Mouse (Mus musculus): ENCODE measurements around the gene Ninl. TPM values are rescaled to one million over a fixed set of nuclear protein-coding genes. Genes with fewer than 3 reads are reported as not detected.
A peak's percentile ranks its signal among the peaks of the same experiment; 100 is the strongest.
"Not testable (repeated sequence)": the region's sequence is repeated elsewhere in the genome, so short reads cannot be mapped to it uniquely, and the experiment has no call there.

The Ninl gene
- polyA plus RNA-seq, 1 experiment from 2014 or later, result 9.4 TPM

- Histone ChIP-seq H3K9ac (no peak overlapping the region), H3K4me1 (no peaks in the 10 kb centered on the region), H3K27me3 (replicated peaks) (no peaks in the 10 kb centered on the region), H3K4me3 (replicated peaks) (no peak overlapping the region), H3K27ac (no peak overlapping the region), H3K36me3 (peaks cover 15% of the 10 kb centered on the region; the same call in 1 of the 2 replicates), H3K9me3 (no peaks in the 10 kb centered on the region), H3K4me2 (no peak overlapping the region)
- 89% methylated on average over 3 of the region's 3 CpGs for WGBS
- ATAC-seq (ENCODE audit: insufficient read depth, low FRiP score, low read depth), result no peak
These were observed 120.5 kb downstream of the Ninl start for GRCm38 (mm10) chr2:150918720-150919119.

GRCm38 (mm10) chr2:150915786-150916185 lies 123.4 kb downstream of the Ninl start:
- Histone ChIP-seq H3K36me3 (peaks cover 12% of the 10 kb centered on the region; the same call in 1 of the 2 replicates), H3K27me3 (replicated peaks) (no peaks in the 10 kb centered on the region), H3K4me1 (no peaks in the 10 kb centered on the region), H3K4me3 (replicated peaks) (no peak overlapping the region), H3K27ac (no peak overlapping the region), H3K4me2 (no peak overlapping the region), H3K9ac (no peak overlapping the region), H3K9me3 (no peaks in the 10 kb centered on the region)
- 86% methylated on average over 5 of the region's 5 CpGs for WGBS
- no peak for ATAC-seq (ENCODE audit: insufficient read depth, low FRiP score, low read depth)

- H3K9ac ChIP-seq, result no peak overlapping the region
- no peaks in the 10 kb centered on the region for H3K4me1 ChIP-seq
These were observed 124.2 kb downstream of the Ninl start for GRCm38 (mm10) chr2:150914781-150915515.

GRCm38 (mm10) chr2:150910295-150910881 lies 128.8 kb downstream of the Ninl start:
- Histone ChIP-seq H3K4me1 (no peaks in the 10 kb centered on the region), H3K9ac (no peak overlapping the region), H3K27me3 (replicated peaks) (no peaks in the 10 kb centered on the region), H3K27ac (no peak overlapping the region), H3K36me3 (no peaks in the 10 kb centered on the region), H3K4me2 (peak overlapping the region; percentile 74), H3K9me3 (no peaks in the 10 kb centered on the region), H3K4me3 (replicated peaks) (peak overlapping the region; percentile 58)
- 37% methylated on average over 7 of the region's 10 CpGs for WGBS
- ATAC-seq (ENCODE audit: insufficient read depth, low FRiP score, low read depth), result no peak

More at GRCm38 (mm10) chr2:150914781-150915515, 124.2 kb downstream of the Ninl start:
- no peak for ATAC-seq (ENCODE audit: insufficient read depth, low FRiP score, low read depth)
- no peak overlapping the region for H3K4me3 ChIP-seq (replicated peaks)
- H3K27ac ChIP-seq, result no peak overlapping the region
- no peak overlapping the region for H3K4me2 ChIP-seq
- H3K9me3 ChIP-seq, result no peaks in the 10 kb centered on the region
- H3K27me3 ChIP-seq (replicated peaks), result no peaks in the 10 kb centered on the region
- WGBS, result 73% methylated on average over 4 of the region's 4 CpGs
- peaks cover 12% of the 10 kb centered on the region; the same call in 1 of the 2 replicates for H3K36me3 ChIP-seq

- Histone ChIP-seq H3K9ac (peak overlapping the region; percentile 21; the same call in 1 of the 2 replicates), H3K36me3 (no peaks in the 10 kb centered on the region), H3K4me3 (replicated peaks) (peak overlapping the region; percentile 58), H3K9me3 (no peaks in the 10 kb centered on the region), H3K27me3 (replicated peaks) (no peaks in the 10 kb centered on the region), H3K4me1 (no peaks in the 10 kb centered on the region), H3K4me2 (peak overlapping the region; percentile 74), H3K27ac (peak overlapping the region; percentile 80)
- ATAC-seq (ENCODE audit: insufficient read depth, low FRiP score, low read depth), result peak; percentile 95
- under 1% methylated on average over 35 of the region's 35 CpGs for WGBS
These were observed 129.6 kb downstream of the Ninl start for GRCm38 (mm10) chr2:150909429-150910039.

- 39% methylated on average over 6 of the region's 6 CpGs for WGBS
- not testable (repeated sequence) for H3K4me1 ChIP-seq; H3K9ac ChIP-seq; ATAC-seq (ENCODE audit: insufficient read depth, low FRiP score, low read depth); H3K27me3 ChIP-seq (replicated peaks); H3K27ac ChIP-seq; H3K4me3 ChIP-seq (replicated peaks); H3K9me3 ChIP-seq; H3K36me3 ChIP-seq
- H3K4me2 ChIP-seq, result peak overlapping the region; percentile 74
These were observed 130.3 kb downstream of the Ninl start for GRCm38 (mm10) chr2:150908881-150909280.

- Histone ChIP-seq H3K9ac (peak within 1 kb of the TSS; percentile 82), H3K27ac (peak within 1 kb of the TSS; percentile 91), H3K36me3 (no peaks in the 10 kb centered on the region), H3K9me3 (no peaks in the 10 kb centered on the region), H3K4me2 (peak within 1 kb of the TSS; percentile 94), H3K27me3 (replicated peaks) (no peaks in the 10 kb centered on the region), H3K4me1 (0 out of 2 replicates have a peak, but pooled peaks cover 6% of the 10 kb centered on the region), H3K4me3 (replicated peaks) (peak within 1 kb of the TSS; percentile 94)
- ATAC-seq (ENCODE audit: insufficient read depth, low FRiP score, low read depth), result no peak
- 39% methylated on average over 9 of the region's 9 CpGs for WGBS
These were observed 134.2 kb downstream of the Ninl start, which contains the start of gene Gins1 for GRCm38 (mm10) chr2:150904936-150905450. Gene Gins1 (plus strand): TSS chr2:150905400.

- Histone ChIP-seq H3K4me3 (replicated peaks) (peak within 1 kb of the TSS; percentile 94), H3K9me3 (no peaks in the 10 kb centered on the region), H3K9ac (peak within 1 kb of the TSS; percentile 82), H3K4me2 (peak within 1 kb of the TSS; percentile 94), H3K27me3 (replicated peaks) (no peaks in the 10 kb centered on the region), H3K4me1 (0 out of 2 replicates have a peak, but pooled peaks cover 6% of the 10 kb centered on the region), H3K36me3 (no peaks in the 10 kb centered on the region), H3K27ac (peak within 1 kb of the TSS; percentile 91)
- WGBS, result 0% methylated on average over 72 of the region's 72 CpGs
- peak; percentile 98 for ATAC-seq (ENCODE audit: insufficient read depth, low FRiP score, low read depth)
These were observed 134.8 kb downstream of the Ninl start, which contains the start of gene Abhd12 for GRCm38 (mm10) chr2:150904272-150904935. Gene Abhd12 (minus strand): TSS chr2:150904741.

- no peak overlapping the region for H3K9ac ChIP-seq
- WGBS, result 82% methylated on average over 8 of the region's 8 CpGs
- no peak overlapping the region for H3K4me2 ChIP-seq
- no peaks in the 10 kb centered on the region for H3K36me3 ChIP-seq
- no peak for ATAC-seq (ENCODE audit: insufficient read depth, low FRiP score, low read depth)
- 0 out of 2 replicates have a peak, but pooled peaks cover 6% of the 10 kb centered on the region for H3K4me1 ChIP-seq
- no peaks in the 10 kb centered on the region for H3K9me3 ChIP-seq
- H3K4me3 ChIP-seq (replicated peaks), result no peak overlapping the region
- H3K27ac ChIP-seq, result no peak overlapping the region
- no peaks in the 10 kb centered on the region for H3K27me3 ChIP-seq (replicated peaks)
These were observed 136.8 kb downstream of the Ninl start for GRCm38 (mm10) chr2:150902347-150902746.

GRCm38 (mm10) chr2:150900341-150900740 lies 138.8 kb downstream of the Ninl start:
- H3K4me1 ChIP-seq, result 0 out of 2 replicates have a peak, but pooled peaks cover 6% of the 10 kb centered on the region
- H3K4me2 ChIP-seq, result no peak overlapping the region
- H3K27me3 ChIP-seq (replicated peaks), result no peaks in the 10 kb centered on the region
- H3K36me3 ChIP-seq, result no peaks in the 10 kb centered on the region
- no peak for ATAC-seq (ENCODE audit: insufficient read depth, low FRiP score, low read depth)
- no peak overlapping the region for H3K4me3 ChIP-seq (replicated peaks)
- H3K27ac ChIP-seq, result no peak overlapping the region
- H3K9ac ChIP-seq, result no peak overlapping the region
- no peaks in the 10 kb centered on the region for H3K9me3 ChIP-seq
- WGBS, result 90% methylated on average over 6 of the region's 6 CpGs

GRCm38 (mm10) chr2:150895691-150896252 lies 143.4 kb downstream of the Ninl start:
- Histone ChIP-seq H3K4me1 (no peaks in the 10 kb centered on the region), H3K9me3 (no peaks in the 10 kb centered on the region), H3K4me2 (no peak overlapping the region), H3K9ac (no peak overlapping the region), H3K4me3 (replicated peaks) (no peak overlapping the region), H3K27me3 (replicated peaks) (no peaks in the 10 kb centered on the region), H3K27ac (no peak overlapping the region), H3K36me3 (no peaks in the 10 kb centered on the region)
- no peak for ATAC-seq (ENCODE audit: insufficient read depth, low FRiP score, low read depth)
- 88% methylated on average over 7 of the region's 7 CpGs for WGBS
